Mouse (Mus musculus) E14TG2a.4 (cell line): ENCODE measurements around the gene Eif4g1.

Experiments used
- CTCF ChIP-seq: conservative IDR thresholded peaks from 2 replicates; pipeline ENCODE4 v1.5.1; 2014; ENCODE audit warnings: low read length
- POU5F1 ChIP-seq: IDR thresholded peaks from 2 replicates; pipeline ENCODE4 v1.6.1; 2014; ENCODE audit warnings: low read length, borderline replicate concordance

DNA sequence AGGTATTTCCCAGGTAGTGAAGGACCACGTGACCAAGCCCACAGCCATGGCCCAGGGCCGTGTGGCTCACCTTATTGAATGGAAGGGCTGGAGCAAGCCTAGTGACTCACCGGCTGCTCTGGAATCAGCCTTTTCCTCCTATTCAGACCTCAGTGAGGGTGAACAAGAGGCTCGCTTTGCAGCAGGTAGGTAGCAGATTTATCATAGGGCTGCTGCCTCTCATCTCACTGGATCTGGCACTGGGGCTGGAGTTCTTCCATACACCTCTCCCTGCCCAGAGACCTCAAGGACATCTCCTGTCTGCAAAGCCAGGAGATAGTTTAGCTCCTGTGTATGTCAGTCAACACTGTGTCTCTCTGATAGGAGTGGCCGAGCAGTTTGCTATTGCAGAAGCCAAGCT lies 31.2 kb downstream of the Eif4g1 start:
- TF ChIP-seq CTCF (no peak), POU5F1 (no peak)
